Mouse (Mus musculus) macrophage (primary cell): Measurements from ENCODE around the gene Hypk. TPM values are rescaled to one million over a fixed set of nuclear protein-coding genes. Genes with fewer than 3 reads are reported as not detected.
"Not testable (repeated sequence)": the region's sequence is repeated elsewhere in the genome, so short reads cannot be mapped to it uniquely, and the experiment has no call there.

Source experiments
- H3K27ac ChIP-seq: fragments of 350-480 bp; formaldehyde crosslinking; 2 replicates; pipeline ENCODE4 v1.9.0; 2021
- H3K36me3 ChIP-seq: fragments of 350-480 bp; formaldehyde crosslinking; 2 replicates; pipeline ENCODE4 v1.9.0; 2021; ENCODE audit errors: inconsistent target
- H3K4me3 ChIP-seq: fragments of 350-480 bp; formaldehyde crosslinking; 2 replicates; pipeline ENCODE4 v1.9.0; 2021; ENCODE audit errors: inconsistent target
- H3K79me2 ChIP-seq: fragments of 350-480 bp; formaldehyde crosslinking; 2 replicates; pipeline ENCODE4 v1.9.0; 2021; ENCODE audit errors: inconsistent target
- WGBS: methylation state at CpG from one replicate; pipeline ENCODE4 v1.1.7; 2026; ENCODE audit warnings: inconsistent platforms; ENCODE audit not compliant: missing documents; 5-methylcytosine and 5-hydroxymethylcytosine counted together
- polyA plus RNA-seq: library from polyadenylated mRNA; stranded (reverse); fragments of 250-400 nt; gene quantifications from 3 replicates; pipeline ENCODE4 v1.2.4, GENCODE M21; 2018; ENCODE audit warnings: inconsistent platforms

The Hypk gene
- polyA plus RNA-seq, 1 experiment from 2014 or later = 13.5 TPM

GRCm38 (mm10) chr2:121455534-121455933, 2.4 kb downstream of the Hypk start:
- no peak overlapping the region for H3K4me3 ChIP-seq
- H3K36me3 ChIP-seq = peaks cover 18% of the 10 kb centered on the region; the same call in 1 of the 2 replicates
- 94% methylated on average over 5 of the region's 5 CpGs for WGBS
- H3K79me2 ChIP-seq = peaks cover 45% of the 10 kb centered on the region
- H3K27ac ChIP-seq = no peak overlapping the region

GRCm38 (mm10) chr2:121456692-121457642, 3.9 kb downstream of the Hypk start, which contains the start of gene Serinc4:
TSS of gene Serinc4 (minus strand) at chr2:121456781.
- peak within 1 kb of the TSS; percentile 59 for H3K27ac ChIP-seq
- WGBS = 3% methylated on average over 41 of the region's 41 CpGs
- H3K36me3 ChIP-seq = peaks cover 20% of the 10 kb centered on the region; the same call in 1 of the 2 replicates
- H3K4me3 ChIP-seq = peak within 1 kb of the TSS; percentile 92
- H3K79me2 ChIP-seq = peaks cover 33% of the 10 kb centered on the region

DNA sequence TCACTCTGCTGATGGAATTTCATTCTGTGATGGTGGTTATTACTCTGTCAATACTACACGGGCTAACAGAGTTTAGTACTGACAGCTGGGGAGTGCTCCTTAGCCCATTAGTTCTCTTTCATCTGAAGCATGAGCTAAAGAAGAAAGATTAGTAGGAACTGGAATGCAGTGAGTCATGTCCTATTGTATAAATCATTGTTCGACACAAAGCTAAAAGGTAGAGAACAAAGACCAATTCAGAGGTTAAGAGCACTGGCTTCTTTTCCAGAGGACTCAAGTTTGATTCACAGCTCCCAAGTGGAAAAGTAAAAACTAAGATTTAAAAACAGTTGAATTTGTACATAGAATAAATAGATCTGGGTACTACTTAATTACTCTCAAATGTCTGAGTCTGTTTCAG, 7.0 kb downstream of the Hypk start:
- H3K36me3 ChIP-seq = peaks cover 6% of the 10 kb centered on the region; the same call in 1 of the 2 replicates
- H3K27ac ChIP-seq = no peak overlapping the region
- 83% methylated on average over 1 of the region's 2 CpGs for WGBS
- H3K4me3 ChIP-seq = no peak overlapping the region
- peaks cover 10% of the 10 kb centered on the region; the same call in 1 of the 2 replicates for H3K79me2 ChIP-seq

- not testable (repeated sequence) for H3K4me3 ChIP-seq, H3K36me3 ChIP-seq, H3K27ac ChIP-seq
- no CpG with 5 or more reads among the region's 6 CpGs for WGBS
- H3K79me2 ChIP-seq = peaks cover 32% of the 10 kb centered on the region
These were observed 15.9 kb downstream of the Hypk start for GRCm38 (mm10) chr2:121468982-121469381.

GRCm38 (mm10) chr2:121472783-121473182, 19.7 kb downstream of the Hypk start:
- H3K4me3 ChIP-seq = peak overlapping the region; percentile 75; the same call in 1 of the 2 replicates
- H3K27ac ChIP-seq, H3K36me3 ChIP-seq: not testable (repeated sequence)
- peaks cover 32% of the 10 kb centered on the region for H3K79me2 ChIP-seq
- 100% methylated on average over 2 of the region's 3 CpGs for WGBS

GRCm38 (mm10) chr2:121473301-121474179, 20.4 kb downstream of the Hypk start, which contains the start of gene Mfap1b:
TSS of gene Mfap1b (minus strand) at chr2:121474067.
- Histone ChIP-seq H3K27ac (peak within 1 kb of the TSS; percentile 54), H3K4me3 (peak within 1 kb of the TSS; percentile 75), H3K79me2 (peaks cover 32% of the 10 kb centered on the region)
- whole genome bisulfite sequencing = 6% methylated on average over 23 of the region's 41 CpGs
- not testable (repeated sequence) for H3K36me3 ChIP-seq

- Histone ChIP-seq H3K79me2 (peaks cover 32% of the 10 kb centered on the region), H3K27ac (peak overlapping the region; percentile 54), H3K36me3 (no peaks in the 10 kb centered on the region), H3K4me3 (peak overlapping the region; percentile 75)
- WGBS = 32% methylated on average over 8 of the region's 8 CpGs
These were observed 21.1 kb downstream of the Hypk start for GRCm38 (mm10) chr2:121474180-121474535.

- not testable (repeated sequence) for H3K36me3 ChIP-seq
- H3K79me2 ChIP-seq = peaks cover 32% of the 10 kb centered on the region
- WGBS = 100% methylated on average over 2 of the region's 2 CpGs
These were observed 22.2 kb downstream of the Hypk start for GRCm38 (mm10) chr2:121475306-121475705.

GRCm38 (mm10) chr2:121477491-121478266, 24.6 kb downstream of the Hypk start:
- peaks cover 11% of the 10 kb centered on the region for H3K79me2 ChIP-seq
- 93% methylated on average over 3 of the region's 3 CpGs for WGBS
- H3K27ac ChIP-seq = no peak overlapping the region
- no peak overlapping the region for H3K4me3 ChIP-seq
- H3K36me3 ChIP-seq = no peaks in the 10 kb centered on the region

More at GRCm38 (mm10) chr2:121475306-121475705, 22.2 kb downstream of the Hypk start:
- not testable (repeated sequence) for H3K4me3 ChIP-seq, H3K27ac ChIP-seq

DNA sequence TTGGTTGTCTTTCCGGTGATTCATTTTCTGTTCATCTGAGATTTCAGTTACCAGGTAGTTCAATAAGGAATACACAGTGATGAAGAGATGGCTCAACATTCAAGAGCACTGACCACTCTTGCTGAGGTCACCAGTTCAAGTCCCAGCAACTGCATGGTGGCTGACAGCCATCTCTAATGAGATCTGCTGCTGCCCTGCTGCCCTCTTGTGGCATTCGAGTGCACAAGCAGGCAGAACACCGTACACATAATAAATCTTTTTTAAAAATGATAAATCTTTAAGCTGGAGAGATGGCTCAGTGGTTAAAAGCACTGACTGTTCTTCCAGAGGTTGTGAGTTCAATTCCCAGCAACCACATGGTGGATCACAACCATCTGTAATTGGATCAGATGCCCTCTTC, 27.4 kb downstream of the Hypk start:
- Histone ChIP-seq H3K4me3 (no peak overlapping the region), H3K36me3 (no peaks in the 10 kb centered on the region), H3K27ac (no peak overlapping the region), H3K79me2 (no peaks in the 10 kb centered on the region)
- 58% methylated on average over 2 of the region's 3 CpGs for WGBS

- WGBS = 89% methylated on average over 13 of the region's 13 CpGs
- not testable (repeated sequence) for H3K36me3 ChIP-seq, H3K4me3 ChIP-seq, H3K27ac ChIP-seq, H3K79me2 ChIP-seq
These were observed 27.8 kb downstream of the Hypk start for GRCm38 (mm10) chr2:121480916-121481315.

GRCm38 (mm10) chr2:121483576-121483975, 30.5 kb downstream of the Hypk start:
- Histone ChIP-seq H3K4me3 (no peak overlapping the region), H3K79me2 (no peaks in the 10 kb centered on the region), H3K36me3 (no peaks in the 10 kb centered on the region), H3K27ac (no peak overlapping the region)
- 96% methylated on average over 8 of the region's 8 CpGs for WGBS

DNA sequence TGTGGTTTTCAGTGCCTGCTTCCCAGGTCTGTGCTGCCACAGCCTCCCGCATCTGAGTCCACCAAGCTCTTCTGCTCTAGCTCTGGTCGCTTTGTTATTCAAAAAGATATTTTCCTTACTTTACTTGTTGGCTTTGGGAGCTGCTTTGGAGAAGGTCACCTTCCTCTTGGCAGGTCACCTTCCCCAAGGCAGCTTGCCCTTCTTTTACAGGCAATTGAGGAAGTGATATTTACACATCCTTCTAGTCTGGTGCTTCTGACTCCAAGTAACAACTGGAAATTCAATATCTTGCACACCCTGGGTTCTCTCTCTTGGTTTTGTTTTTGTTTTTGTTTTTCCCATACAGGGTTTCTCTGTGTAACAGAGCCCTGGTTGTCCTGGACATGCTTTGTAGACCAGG, 31.3 kb downstream of the Hypk start:
- not testable (repeated sequence) for H3K79me2 ChIP-seq, H3K27ac ChIP-seq, H3K36me3 ChIP-seq, H3K4me3 ChIP-seq
- no CpG with 5 or more reads among the region's 2 CpGs for WGBS

DNA sequence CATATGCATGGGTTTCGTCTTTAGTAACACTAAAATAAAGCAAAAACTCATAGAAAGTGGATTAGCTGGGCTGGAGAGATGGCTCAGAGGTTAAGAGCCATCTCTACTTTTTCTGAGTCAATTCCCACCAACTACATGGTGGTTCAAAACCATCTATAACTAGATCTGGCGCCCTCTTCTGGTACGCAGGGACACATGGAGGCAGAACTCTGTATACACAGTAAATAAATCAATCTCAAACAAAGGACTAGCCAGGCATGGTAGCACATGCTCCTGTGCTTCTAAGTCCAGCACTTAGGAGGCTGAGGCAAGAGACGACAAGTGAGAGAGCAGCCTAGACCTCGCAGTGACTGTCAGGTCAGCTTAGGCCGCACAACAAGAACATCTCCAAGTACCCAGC, 48.5 kb downstream of the Hypk start:
- not testable (repeated sequence) for H3K27ac ChIP-seq, H3K36me3 ChIP-seq, H3K4me3 ChIP-seq
- peaks cover 30% of the 10 kb centered on the region for H3K79me2 ChIP-seq
- no CpG with 5 or more reads among the region's 6 CpGs for WGBS
